Mouse (Mus musculus) hindbrain, embryonic 13.5 days (tissue): ENCODE data around the gene Gm13278. TPM values are rescaled to one million over a fixed set of nuclear protein-coding genes. Genes with fewer than 3 reads are reported as not detected.
"Not testable (repeated sequence)": the region's sequence is repeated elsewhere in the genome, so short reads cannot be mapped to it uniquely, and the experiment has no call there.

Experiments
- ATAC-seq: fragments of 200-750 bp; cut with Nextera tagmentation; 2 replicates; pipeline ENCODE4 v1.8.0; 2017; ENCODE audit warnings: moderate TSS enrichment; ENCODE audit not compliant: low FRiP score
- H3K27ac ChIP-seq: fragments of 300-500 bp; sonication (generic); 2 replicates; pipeline ENCODE4 v1.5.1; 2015; ENCODE audit warnings: inconsistent platforms, mild to moderate bottlenecking, moderate library complexity
- H3K27me3 ChIP-seq: fragments of 300-500 bp; sonication (generic); 2 replicates; pipeline ENCODE4 v1.6.1; 2015; ENCODE audit warnings: mild to moderate bottlenecking, inconsistent platforms
- H3K36me3 ChIP-seq: fragments of 300-500 bp; sonication (generic); 2 replicates; pipeline ENCODE4 v1.6.1; 2015; ENCODE audit warnings: mild to moderate bottlenecking, inconsistent platforms
- H3K4me1 ChIP-seq: fragments of 300-500 bp; sonication (generic); replicated peaks from 2 replicates; pipeline ENCODE4 v1.6.1; 2015; ENCODE audit warnings: inconsistent platforms
- H3K4me2 ChIP-seq: fragments of 300-500 bp; sonication (generic); 2 replicates; pipeline ENCODE4 v1.6.1; 2015; ENCODE audit warnings: inconsistent platforms, mild to moderate bottlenecking, moderate library complexity
- H3K4me3 ChIP-seq: fragments of 300-500 bp; sonication (generic); 2 replicates; pipeline ENCODE4 v1.5.1; 2015; ENCODE audit warnings: mild to moderate bottlenecking, inconsistent platforms
- H3K9ac ChIP-seq: fragments of 300-500 bp; sonication (generic); 2 replicates; pipeline ENCODE4 v1.6.1; 2015; ENCODE audit warnings: mild to moderate bottlenecking, inconsistent platforms
- H3K9me3 ChIP-seq: fragments of 300-500 bp; sonication (generic); 2 replicates; pipeline ENCODE4 v1.6.1; 2016; ENCODE audit warnings: inconsistent platforms
- WGBS: fragments of 180-500 bp; shearing (Covaris S2); methylation state at CpG from one replicate; pipeline ENCODE4 v1.1.7; 2015; 5-methylcytosine and 5-hydroxymethylcytosine counted together
- polyA plus RNA-seq: library from polyadenylated mRNA; unstranded; fragments of >200 nt; fragmentation: Nextera tagmentation; extraction: Ambion mirVana; gene quantifications from 2 replicates; pipeline ENCODE4 v1.2.1, GENCODE M21; 2015

The Gm13278 gene
- not detected in 2 replicates for polyA plus RNA-seq

- H3K9ac ChIP-seq = not testable (repeated sequence)
Observed at GRCm38 (mm10) chr4:88791250-88791649, at the start of gene Gm13278. Gm13278 (plus strand) TSS chr4:88791550.

GRCm38 (mm10) chr4:88742771-88743371 lies 48.5 kb upstream of the Gm13278 start:
- Histone ChIP-seq H3K36me3 (no peaks in the 10 kb centered on the region), H3K4me1 (no peaks in the 10 kb centered on the region), H3K4me3 (no peak overlapping the region), H3K9me3 (no peaks in the 10 kb centered on the region), H3K27ac (no peak overlapping the region), H3K9ac (no peak overlapping the region), H3K27me3 (no peaks in the 10 kb centered on the region), H3K4me2 (no peak overlapping the region)
- ATAC-seq = no peak
- WGBS = 88% methylated on average over 7 of the region's 7 CpGs

More at GRCm38 (mm10) chr4:88791250-88791649, at the start of gene Gm13278:
- H3K9me3 ChIP-seq, ATAC-seq, H3K27me3 ChIP-seq, H3K4me3 ChIP-seq, H3K27ac ChIP-seq, H3K4me2 ChIP-seq, H3K36me3 ChIP-seq, H3K4me1 ChIP-seq: not testable (repeated sequence)
- WGBS = no CpG with 5 or more reads among the region's 28 CpGs

- H3K4me1 ChIP-seq = no peaks in the 10 kb centered on the region
- no peaks in the 10 kb centered on the region for H3K27me3 ChIP-seq
- no peaks in the 10 kb centered on the region for H3K36me3 ChIP-seq
- H3K9ac ChIP-seq = no peak overlapping the region
- ATAC-seq = no peak
- 72% methylated on average over 3 of the region's 3 CpGs for WGBS
- no peak overlapping the region for H3K27ac ChIP-seq
- H3K9me3 ChIP-seq = no peaks in the 10 kb centered on the region
- no peak overlapping the region for H3K4me2 ChIP-seq
- no peak overlapping the region for H3K4me3 ChIP-seq
Observed at GRCm38 (mm10) chr4:88744207-88744606, 47.1 kb upstream of the Gm13278 start.

GRCm38 (mm10) chr4:88749926-88750325 lies 41.4 kb upstream of the Gm13278 start:
- H3K4me3 ChIP-seq = no peak overlapping the region
- no peaks in the 10 kb centered on the region for H3K4me1 ChIP-seq
- H3K36me3 ChIP-seq = no peaks in the 10 kb centered on the region
- no peaks in the 10 kb centered on the region for H3K9me3 ChIP-seq
- no peak for ATAC-seq
- H3K27me3 ChIP-seq = no peaks in the 10 kb centered on the region
- WGBS = 62% methylated on average over 6 of the region's 6 CpGs
- H3K27ac ChIP-seq = no peak overlapping the region
- no peak overlapping the region for H3K9ac ChIP-seq
- H3K4me2 ChIP-seq = no peak overlapping the region

- ATAC-seq, H3K27me3 ChIP-seq, H3K4me3 ChIP-seq, H3K4me2 ChIP-seq, H3K36me3 ChIP-seq, H3K27ac ChIP-seq, H3K9ac ChIP-seq, H3K4me1 ChIP-seq, H3K9me3 ChIP-seq: not testable (repeated sequence)
- WGBS = 79% methylated on average over 15 of the region's 15 CpGs
Observed at GRCm38 (mm10) chr4:88754818-88755340, 36.5 kb upstream of the Gm13278 start, which contains the start of gene Gm13271. Gm13271 (plus strand) TSS chr4:88754868.

GRCm38 (mm10) chr4:88756581-88757513 lies 34.5 kb upstream of the Gm13278 start:
- WGBS = 13% methylated on average over 29 of the region's 31 CpGs
- not testable (repeated sequence) for ATAC-seq, H3K4me1 ChIP-seq, H3K9me3 ChIP-seq, H3K27me3 ChIP-seq, H3K36me3 ChIP-seq
- Histone ChIP-seq H3K9ac (peak overlapping the region; percentile 66), H3K4me2 (peak overlapping the region; percentile 81), H3K27ac (peak overlapping the region; percentile 78), H3K4me3 (peak overlapping the region; percentile 45)

- not testable (repeated sequence) for H3K36me3 ChIP-seq, H3K27me3 ChIP-seq, H3K4me1 ChIP-seq, H3K9me3 ChIP-seq
- Histone ChIP-seq H3K9ac (peak overlapping the region; percentile 66), H3K4me2 (peak overlapping the region; percentile 81), H3K4me3 (peak overlapping the region; percentile 45), H3K27ac (peak overlapping the region; percentile 78)
- WGBS = 3% methylated on average over 18 of the region's 21 CpGs
- ATAC-seq = peak; percentile 100
Observed at GRCm38 (mm10) chr4:88757628-88758031, 33.7 kb upstream of the Gm13278 start.

GRCm38 (mm10) chr4:88758751-88759150 lies 32.6 kb upstream of the Gm13278 start:
- H3K27ac ChIP-seq, H3K4me2 ChIP-seq, H3K27me3 ChIP-seq, H3K4me3 ChIP-seq, H3K36me3 ChIP-seq, H3K9me3 ChIP-seq, H3K9ac ChIP-seq, ATAC-seq, H3K4me1 ChIP-seq: not testable (repeated sequence)
- 85% methylated on average over 9 of the region's 9 CpGs for WGBS

- H3K9ac ChIP-seq, H3K27me3 ChIP-seq, ATAC-seq, H3K9me3 ChIP-seq, H3K27ac ChIP-seq, H3K4me1 ChIP-seq, H3K36me3 ChIP-seq: not testable (repeated sequence)
- 18% methylated on average over 10 of the region's 14 CpGs for WGBS
- peak within 1 kb of the TSS; percentile 61 for H3K4me2 ChIP-seq
- peak within 1 kb of the TSS; percentile 35 for H3K4me3 ChIP-seq
Observed at GRCm38 (mm10) chr4:88759610-88760268, 31.6 kb upstream of the Gm13278 start, which contains the start of gene Gm13283. Gm13283 (plus strand) TSS chr4:88760119.

GRCm38 (mm10) chr4:88760431-88760830 lies 30.9 kb upstream of the Gm13278 start:
- H3K27me3 ChIP-seq, H3K9ac ChIP-seq, H3K27ac ChIP-seq, H3K4me1 ChIP-seq, H3K36me3 ChIP-seq, H3K9me3 ChIP-seq, ATAC-seq: not testable (repeated sequence)
- peak overlapping the region; percentile 61 for H3K4me2 ChIP-seq
- under 1% methylated on average over 28 of the region's 28 CpGs for WGBS
- peak overlapping the region; percentile 35 for H3K4me3 ChIP-seq

- not testable (repeated sequence) for H3K36me3 ChIP-seq, ATAC-seq, H3K4me2 ChIP-seq, H3K9me3 ChIP-seq, H3K4me1 ChIP-seq, H3K27me3 ChIP-seq, H3K4me3 ChIP-seq, H3K9ac ChIP-seq, H3K27ac ChIP-seq
- WGBS = 70% methylated on average over 6 of the region's 8 CpGs
Observed at GRCm38 (mm10) chr4:88761776-88762175, 29.6 kb upstream of the Gm13278 start.

GRCm38 (mm10) chr4:88762341-88762740 lies 29.0 kb upstream of the Gm13278 start:
- ATAC-seq, H3K27ac ChIP-seq, H3K9me3 ChIP-seq, H3K27me3 ChIP-seq, H3K4me3 ChIP-seq, H3K4me1 ChIP-seq, H3K9ac ChIP-seq, H3K36me3 ChIP-seq, H3K4me2 ChIP-seq: not testable (repeated sequence)
- 60% methylated on average over 9 of the region's 9 CpGs for WGBS
